Mouse (Mus musculus): ENCODE results near the gene Gm28051. TPM values are rescaled to one million over a fixed set of nuclear protein-coding genes. Genes with fewer than 3 reads are reported as not detected.

Gm28051 gene
- polyA plus RNA-seq (2014; fragmentation: Nextera tagmentation; extraction: Ambion mirVana) = not detected in 2 replicates

- under 1% methylated on average over 73 of the region's 73 CpGs for WGBS
- Histone ChIP-seq H3K36me3 (replicated peaks; ENCODE audit: control insufficient read depth, insufficient read depth, low read depth, low read length) (no peaks in the 10 kb centered on the region), H3K9ac (replicated peaks; ENCODE audit: low read length) (peak within 1 kb of the TSS; percentile 77), H3K4me3 (ENCODE audit: low read depth, low read length) (peak within 1 kb of the TSS; percentile 77), H3K4me2 (ENCODE audit: low read depth, low read length) (peak within 1 kb of the TSS; percentile 72), H3K27me3 (ENCODE audit: control insufficient read depth, insufficient read depth, low read length) (no peaks in the 10 kb centered on the region), H3K4me1 (ENCODE audit: control insufficient read depth, insufficient read depth, low read length) (peaks cover 5% of the 10 kb centered on the region; the same call in 1 of the 2 replicates), H3K9me3 (replicated peaks; ENCODE audit: control insufficient read depth, low read length) (no peaks in the 10 kb centered on the region), H3K27ac (replicated peaks; ENCODE audit: low read depth, low read length) (peak within 1 kb of the TSS; percentile 75)
- DNase-seq (ENCODE audit: low spot score) = peak; percentile 99
- peak; percentile 95 for ATAC-seq (replicated peaks; ENCODE audit: insufficient number of reproducible peaks, low FRiP score, low TSS enrichment, low read depth)
Observed at GRCm38 (mm10) chr12:102757689-102758402, at the start of gene Gm28051, which contains the start of the genes Gon7 and Ubr7. TSS of gene Gm28051 (minus strand) at chr12:102757765. TSS of gene Gon7 (minus strand) at chr12:102757803. TSS of gene Ubr7 (plus strand) at chr12:102757967.

- no peak overlapping the region for H3K4me2 ChIP-seq (ENCODE audit: low read depth, low read length)
- no peaks in the 10 kb centered on the region for H3K9me3 ChIP-seq (replicated peaks; ENCODE audit: control insufficient read depth, low read length)
- ATAC-seq (replicated peaks; ENCODE audit: insufficient number of reproducible peaks, low FRiP score, low TSS enrichment, low read depth) = no peak
- no peak overlapping the region for H3K4me3 ChIP-seq (ENCODE audit: low read depth, low read length)
- no peak overlapping the region for H3K9ac ChIP-seq (replicated peaks; ENCODE audit: low read length)
- no peak for DNase-seq (ENCODE audit: low spot score)
- H3K27me3 ChIP-seq (ENCODE audit: control insufficient read depth, insufficient read depth, low read length) = no peaks in the 10 kb centered on the region
- H3K27ac ChIP-seq (replicated peaks; ENCODE audit: low read depth, low read length) = no peak overlapping the region
- WGBS = 96% methylated on average over 2 of the region's 2 CpGs
- no peaks in the 10 kb centered on the region for H3K36me3 ChIP-seq (replicated peaks; ENCODE audit: control insufficient read depth, insufficient read depth, low read depth, low read length)
- H3K4me1 ChIP-seq (ENCODE audit: control insufficient read depth, insufficient read depth, low read length) = no peaks in the 10 kb centered on the region
Observed at GRCm38 (mm10) chr12:102799528-102799927, 42.0 kb upstream of the Gm28051 start.

GRCm38 (mm10) chr12:102787927-102788326 lies 30.4 kb upstream of the Gm28051 start:
- H3K4me3 ChIP-seq (ENCODE audit: low read depth, low read length) = no peak overlapping the region
- no peak overlapping the region for H3K27ac ChIP-seq (replicated peaks; ENCODE audit: low read depth, low read length)
- no peak overlapping the region for H3K9ac ChIP-seq (replicated peaks; ENCODE audit: low read length)
- no peaks in the 10 kb centered on the region for H3K4me1 ChIP-seq (ENCODE audit: control insufficient read depth, insufficient read depth, low read length)
- no peak overlapping the region for H3K4me2 ChIP-seq (ENCODE audit: low read depth, low read length)
- WGBS = 89% methylated on average over 7 of the region's 7 CpGs
- H3K36me3 ChIP-seq (replicated peaks; ENCODE audit: control insufficient read depth, insufficient read depth, low read depth, low read length) = peaks cover 5% of the 10 kb centered on the region; the same call in 1 of the 2 replicates
- no peaks in the 10 kb centered on the region for H3K9me3 ChIP-seq (replicated peaks; ENCODE audit: control insufficient read depth, low read length)
- no peaks in the 10 kb centered on the region for H3K27me3 ChIP-seq (ENCODE audit: control insufficient read depth, insufficient read depth, low read length)
- ATAC-seq (replicated peaks; ENCODE audit: insufficient number of reproducible peaks, low FRiP score, low TSS enrichment, low read depth) = no peak
- DNase-seq (ENCODE audit: low spot score) = no peak

- Histone ChIP-seq H3K9me3 (replicated peaks; ENCODE audit: control insufficient read depth, low read length) (no peaks in the 10 kb centered on the region), H3K4me2 (ENCODE audit: low read depth, low read length) (no peak overlapping the region), H3K27me3 (ENCODE audit: control insufficient read depth, insufficient read depth, low read length) (no peaks in the 10 kb centered on the region), H3K36me3 (replicated peaks; ENCODE audit: control insufficient read depth, insufficient read depth, low read depth, low read length) (0 out of 2 replicates have a peak, but pooled peaks cover 3% of the 10 kb centered on the region), H3K4me1 (ENCODE audit: control insufficient read depth, insufficient read depth, low read length) (no peaks in the 10 kb centered on the region), H3K4me3 (ENCODE audit: low read depth, low read length) (no peak overlapping the region), H3K27ac (replicated peaks; ENCODE audit: low read depth, low read length) (no peak overlapping the region), H3K9ac (replicated peaks; ENCODE audit: low read length) (no peak overlapping the region)
- ATAC-seq (replicated peaks; ENCODE audit: insufficient number of reproducible peaks, low FRiP score, low TSS enrichment, low read depth) = no peak
- 79% methylated on average over 5 of the region's 5 CpGs for WGBS
- DNase-seq (ENCODE audit: low spot score) = no peak
Observed at GRCm38 (mm10) chr12:102785593-102785985, 28.0 kb upstream of the Gm28051 start.

- ATAC-seq (replicated peaks; ENCODE audit: insufficient number of reproducible peaks, low FRiP score, low TSS enrichment, low read depth) = no peak
- Histone ChIP-seq H3K4me1 (ENCODE audit: control insufficient read depth, insufficient read depth, low read length) (no peaks in the 10 kb centered on the region), H3K4me3 (ENCODE audit: low read depth, low read length) (no peak overlapping the region), H3K27ac (replicated peaks; ENCODE audit: low read depth, low read length) (no peak overlapping the region), H3K36me3 (replicated peaks; ENCODE audit: control insufficient read depth, insufficient read depth, low read depth, low read length) (0 out of 2 replicates have a peak, but pooled peaks cover 3% of the 10 kb centered on the region), H3K9ac (replicated peaks; ENCODE audit: low read length) (no peak overlapping the region), H3K4me2 (ENCODE audit: low read depth, low read length) (no peak overlapping the region), H3K27me3 (ENCODE audit: control insufficient read depth, insufficient read depth, low read length) (no peaks in the 10 kb centered on the region), H3K9me3 (replicated peaks; ENCODE audit: control insufficient read depth, low read length) (no peaks in the 10 kb centered on the region)
- 84% methylated on average over 19 of the region's 19 CpGs for WGBS
- no peak for DNase-seq (ENCODE audit: low spot score)
Observed at GRCm38 (mm10) chr12:102784899-102785592, 27.5 kb upstream of the Gm28051 start.

- Histone ChIP-seq H3K4me3 (ENCODE audit: low read depth, low read length) (no peak overlapping the region), H3K4me1 (ENCODE audit: control insufficient read depth, insufficient read depth, low read length) (no peaks in the 10 kb centered on the region), H3K9ac (replicated peaks; ENCODE audit: low read length) (no peak overlapping the region), H3K27me3 (ENCODE audit: control insufficient read depth, insufficient read depth, low read length) (no peaks in the 10 kb centered on the region), H3K4me2 (ENCODE audit: low read depth, low read length) (no peak overlapping the region), H3K9me3 (replicated peaks; ENCODE audit: control insufficient read depth, low read length) (no peaks in the 10 kb centered on the region), H3K36me3 (replicated peaks; ENCODE audit: control insufficient read depth, insufficient read depth, low read depth, low read length) (0 out of 2 replicates have a peak, but pooled peaks cover 3% of the 10 kb centered on the region), H3K27ac (replicated peaks; ENCODE audit: low read depth, low read length) (no peak overlapping the region)
- no peak for DNase-seq (ENCODE audit: low spot score)
- ATAC-seq (replicated peaks; ENCODE audit: insufficient number of reproducible peaks, low FRiP score, low TSS enrichment, low read depth) = no peak
- WGBS = 92% methylated on average over 5 of the region's 5 CpGs
Observed at GRCm38 (mm10) chr12:102782841-102783240, 25.3 kb upstream of the Gm28051 start.

GRCm38 (mm10) chr12:102779452-102779851 lies 21.9 kb upstream of the Gm28051 start:
- no peak overlapping the region for H3K4me3 ChIP-seq (ENCODE audit: low read depth, low read length)
- H3K27ac ChIP-seq (replicated peaks; ENCODE audit: low read depth, low read length) = no peak overlapping the region
- no peaks in the 10 kb centered on the region for H3K4me1 ChIP-seq (ENCODE audit: control insufficient read depth, insufficient read depth, low read length)
- H3K9ac ChIP-seq (replicated peaks; ENCODE audit: low read length) = no peak overlapping the region
- no peaks in the 10 kb centered on the region for H3K27me3 ChIP-seq (ENCODE audit: control insufficient read depth, insufficient read depth, low read length)
- ATAC-seq (replicated peaks; ENCODE audit: insufficient number of reproducible peaks, low FRiP score, low TSS enrichment, low read depth) (0 out of 2 replicates have a peak, but pooled peaks have one; percentile 44), DNase-seq (ENCODE audit: low spot score) (peak; percentile 39)
- H3K36me3 ChIP-seq (replicated peaks; ENCODE audit: control insufficient read depth, insufficient read depth, low read depth, low read length) = no peaks in the 10 kb centered on the region
- no peaks in the 10 kb centered on the region for H3K9me3 ChIP-seq (replicated peaks; ENCODE audit: control insufficient read depth, low read length)
- 56% methylated on average over 3 of the region's 3 CpGs for WGBS
- no peak overlapping the region for H3K4me2 ChIP-seq (ENCODE audit: low read depth, low read length)

GRCm38 (mm10) chr12:102778151-102778550 lies 20.6 kb upstream of the Gm28051 start:
- no peak overlapping the region for H3K4me2 ChIP-seq (ENCODE audit: low read depth, low read length)
- H3K36me3 ChIP-seq (replicated peaks; ENCODE audit: control insufficient read depth, insufficient read depth, low read depth, low read length) = no peaks in the 10 kb centered on the region; the same call in 1 of the 2 replicates
- no peak overlapping the region for H3K4me3 ChIP-seq (ENCODE audit: low read depth, low read length)
- no peak overlapping the region for H3K9ac ChIP-seq (replicated peaks; ENCODE audit: low read length)
- ATAC-seq (replicated peaks; ENCODE audit: insufficient number of reproducible peaks, low FRiP score, low TSS enrichment, low read depth) = no peak
- H3K27me3 ChIP-seq (ENCODE audit: control insufficient read depth, insufficient read depth, low read length) = no peaks in the 10 kb centered on the region
- no peak overlapping the region for H3K27ac ChIP-seq (replicated peaks; ENCODE audit: low read depth, low read length)
- no peaks in the 10 kb centered on the region for H3K4me1 ChIP-seq (ENCODE audit: control insufficient read depth, insufficient read depth, low read length)
- no peaks in the 10 kb centered on the region for H3K9me3 ChIP-seq (replicated peaks; ENCODE audit: control insufficient read depth, low read length)
- no peak for DNase-seq (ENCODE audit: low spot score)
- 84% methylated on average over 5 of the region's 5 CpGs for whole genome bisulfite sequencing

Data from embryonic facial prominence, embryonic 11.5 days (tissue).